Mouse (Mus musculus): ENCODE results near the gene Diexf. TPM values are rescaled to one million over a fixed set of nuclear protein-coding genes. Genes with fewer than 3 reads are reported as not detected.

Diexf gene
- polyA plus RNA-seq, 1 experiment: 13.0 TPM

DNA sequence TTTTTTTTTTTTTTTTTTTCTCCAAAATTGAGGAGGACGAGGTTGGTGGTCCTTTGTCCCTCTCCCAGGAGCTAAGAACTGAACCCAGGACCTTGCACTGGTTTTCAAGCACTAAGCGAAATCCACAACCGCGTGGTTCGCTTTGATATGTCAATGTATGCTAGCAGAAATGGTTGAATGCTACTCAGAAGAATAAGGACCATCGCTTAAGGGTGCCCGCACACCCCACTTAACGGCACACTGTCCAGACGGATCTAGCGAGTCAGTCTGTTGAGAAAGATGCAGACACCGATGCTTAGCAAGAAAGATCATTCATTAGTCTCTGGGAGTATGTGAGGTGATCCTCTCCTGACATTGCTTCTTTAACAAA, 369 bp upstream of the Diexf start:
- Histone ChIP-seq H3K27ac (ENCODE audit: insufficient read depth, low read depth, low read length) (no peak overlapping the region), H3K4me1 (ENCODE audit: control insufficient read depth, insufficient read depth, low read length) (peaks cover 8% of the 10 kb centered on the region; the same call in 1 of the 2 replicates), H3K36me3 (ENCODE audit: control insufficient read depth, insufficient read depth, low read length) (no peaks in the 10 kb centered on the region), H3K27me3 (replicated peaks; ENCODE audit: control insufficient read depth, insufficient read depth, low read length) (no peaks in the 10 kb centered on the region), H3K4me3 (ENCODE audit: insufficient read depth, low read depth, low read length) (peak overlapping the region; percentile 6; the same call in 1 of the 2 replicates)
- no peak for DNase-seq
- 31% methylated on average over 11 of the region's 11 CpGs for WGBS
- no peak for TF ChIP-seq CTCF (conservative IDR thresholded peaks at IDR 0.05; ENCODE audit: insufficient read depth, insufficient read length, low read depth, low read length)
- no peak for TF ChIP-seq POLR2A (IDR thresholded peaks at IDR 0.05; ENCODE audit: low read depth, low read length)

DNA sequence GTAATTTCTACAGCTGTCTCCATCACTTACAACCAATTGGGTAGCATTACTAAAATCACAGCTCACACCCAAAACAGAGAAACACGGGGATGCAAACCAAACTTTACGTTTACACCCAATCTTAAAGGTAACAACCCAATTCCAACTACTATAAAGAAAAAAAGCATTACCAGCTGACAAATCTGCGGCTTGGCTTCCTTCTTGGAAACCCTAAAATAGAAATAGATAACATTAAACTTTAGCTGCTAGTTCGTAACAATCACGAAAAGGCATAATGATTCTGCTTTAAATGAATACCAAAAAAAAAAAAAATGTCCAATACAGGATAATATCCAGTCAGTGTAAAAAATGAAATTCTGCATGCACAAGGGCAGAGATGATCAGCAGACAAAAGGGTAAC, 751 bp downstream of the Diexf start:
- 15% methylated on average over 5 of the region's 5 CpGs for WGBS
- Histone ChIP-seq H3K36me3 (ENCODE audit: control insufficient read depth, insufficient read depth, low read length) (no peaks in the 10 kb centered on the region), H3K4me1 (ENCODE audit: control insufficient read depth, insufficient read depth, low read length) (peaks cover 7% of the 10 kb centered on the region; the same call in 1 of the 2 replicates), H3K4me3 (ENCODE audit: insufficient read depth, low read depth, low read length) (peak overlapping the region; percentile 91), H3K27me3 (replicated peaks; ENCODE audit: control insufficient read depth, insufficient read depth, low read length) (no peaks in the 10 kb centered on the region), H3K27ac (ENCODE audit: insufficient read depth, low read depth, low read length) (no peak overlapping the region)
- DNase-seq: no peak
- TF ChIP-seq CTCF (conservative IDR thresholded peaks at IDR 0.05; ENCODE audit: insufficient read depth, insufficient read length, low read depth, low read length) (no peak), POLR2A (IDR thresholded peaks at IDR 0.05; ENCODE audit: low read depth, low read length) (no peak)

DNA sequence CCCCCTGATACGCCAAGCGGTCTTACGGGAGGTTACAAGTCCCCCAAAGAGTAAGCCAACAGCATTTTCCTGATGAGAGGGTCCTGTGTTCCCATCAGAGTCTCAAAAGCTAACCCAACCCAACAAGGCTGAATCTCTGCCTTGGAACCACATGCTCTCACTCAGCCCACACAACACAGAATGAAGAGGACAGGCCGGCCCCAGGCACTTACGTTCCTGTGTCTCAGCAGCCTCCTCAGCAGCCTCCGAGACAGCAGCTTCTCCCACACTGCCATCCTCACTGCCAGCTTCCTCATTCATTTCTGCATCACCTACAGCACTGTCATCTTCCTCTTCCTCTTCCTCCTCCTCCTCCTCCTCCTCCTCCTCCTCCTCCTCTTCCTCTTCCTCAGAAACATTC, 2.0 kb downstream of the Diexf start:
- WGBS: 90% methylated on average over 6 of the region's 6 CpGs
- H3K27me3 ChIP-seq (replicated peaks; ENCODE audit: control insufficient read depth, insufficient read depth, low read length): no peaks in the 10 kb centered on the region
- H3K36me3 ChIP-seq (ENCODE audit: control insufficient read depth, insufficient read depth, low read length): no peaks in the 10 kb centered on the region; the same call in 1 of the 2 replicates
- DNase-seq: no peak
- H3K27ac ChIP-seq (ENCODE audit: insufficient read depth, low read depth, low read length): no peak overlapping the region
- no peak for TF ChIP-seq CTCF (conservative IDR thresholded peaks at IDR 0.05; ENCODE audit: insufficient read depth, insufficient read length, low read depth, low read length)
- TF ChIP-seq POLR2A (IDR thresholded peaks at IDR 0.05; ENCODE audit: low read depth, low read length): no peak
- no peak overlapping the region for H3K4me3 ChIP-seq (ENCODE audit: insufficient read depth, low read depth, low read length)
- H3K4me1 ChIP-seq (ENCODE audit: control insufficient read depth, insufficient read depth, low read length): peaks cover 5% of the 10 kb centered on the region; the same call in 1 of the 2 replicates

DNA sequence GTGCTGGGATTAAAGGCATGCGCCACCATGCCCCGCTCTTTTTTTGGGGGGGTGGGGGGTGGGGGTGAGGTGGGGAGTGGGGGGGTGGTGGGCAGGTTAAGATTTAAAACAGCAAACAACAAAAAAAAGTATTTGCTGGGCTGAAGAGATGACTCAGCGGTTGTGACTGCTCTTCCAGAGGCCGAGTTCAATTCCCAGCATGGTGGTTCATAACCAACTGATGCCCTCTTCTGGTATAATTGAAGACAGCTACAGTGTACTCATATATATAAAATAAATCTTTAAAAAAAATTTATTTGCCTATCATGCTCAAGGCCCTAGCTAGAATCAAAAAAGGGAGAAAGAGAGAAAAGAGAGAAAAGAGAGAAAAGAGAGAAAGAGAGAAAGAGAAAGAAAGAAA, 4.2 kb downstream of the Diexf start:
- DNase-seq: no peak
- no peak overlapping the region for H3K27ac ChIP-seq (ENCODE audit: insufficient read depth, low read depth, low read length)
- H3K4me3 ChIP-seq (ENCODE audit: insufficient read depth, low read depth, low read length): no peak overlapping the region
- H3K36me3 ChIP-seq (ENCODE audit: control insufficient read depth, insufficient read depth, low read length): no peaks in the 10 kb centered on the region; the same call in none of the 2 replicates
- peaks cover 5% of the 10 kb centered on the region; the same call in 1 of the 2 replicates for H3K4me1 ChIP-seq (ENCODE audit: control insufficient read depth, insufficient read depth, low read length)
- WGBS: 73% methylated on average over 4 of the region's 4 CpGs
- no peaks in the 10 kb centered on the region for H3K27me3 ChIP-seq (replicated peaks; ENCODE audit: control insufficient read depth, insufficient read depth, low read length)
- 0 out of 2 replicates have a peak, but pooled peaks have one; percentile 15 for TF ChIP-seq CTCF (conservative IDR thresholded peaks at IDR 0.05; ENCODE audit: insufficient read depth, insufficient read length, low read depth, low read length)
- no peak for TF ChIP-seq POLR2A (IDR thresholded peaks at IDR 0.05; ENCODE audit: low read depth, low read length)

DNA sequence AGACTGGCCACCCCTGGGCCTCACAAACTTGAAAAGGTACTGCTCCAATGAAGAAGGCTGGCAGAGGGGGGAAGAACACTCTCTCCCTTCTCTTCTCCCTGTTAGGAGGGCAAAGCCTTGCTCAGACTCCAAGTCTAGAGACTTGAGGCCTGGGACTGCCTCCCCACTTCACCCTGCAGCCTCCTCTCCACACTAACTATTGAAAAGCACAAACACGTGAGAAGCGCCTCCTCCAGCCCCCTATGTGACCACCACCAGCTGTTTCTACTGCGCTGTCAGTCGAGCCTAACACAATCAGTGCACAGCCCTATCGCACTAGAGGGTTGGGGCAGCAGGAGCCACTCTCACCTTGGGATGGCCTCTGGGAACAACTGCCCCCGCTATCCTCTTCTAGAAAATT, 6.8 kb downstream of the Diexf start:
- 91% methylated on average over 6 of the region's 6 CpGs for WGBS
- peaks cover 2% of the 10 kb centered on the region for H3K36me3 ChIP-seq (ENCODE audit: control insufficient read depth, insufficient read depth, low read length)

DNA sequence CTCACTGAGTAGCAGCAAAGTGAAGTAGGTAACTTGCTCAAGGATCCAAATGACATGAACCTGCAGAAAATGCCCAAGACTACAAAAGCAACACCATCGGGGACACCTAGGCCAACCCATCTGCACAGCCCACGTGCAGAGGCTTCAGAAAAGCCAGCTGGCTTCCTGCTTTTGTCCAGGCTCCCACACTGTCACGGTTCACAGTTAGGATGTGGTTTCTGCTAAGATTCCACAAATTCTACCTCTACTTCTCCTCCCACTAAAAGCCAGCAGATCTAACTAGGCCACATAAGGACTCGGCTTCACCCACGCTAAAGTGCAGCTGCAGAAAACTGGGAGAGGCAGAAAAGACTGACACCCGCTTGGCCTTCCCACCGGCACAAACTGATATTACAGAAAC, 7.3 kb downstream of the Diexf start:
- no peaks in the 10 kb centered on the region for H3K27me3 ChIP-seq (replicated peaks; ENCODE audit: control insufficient read depth, insufficient read depth, low read length)
- no peaks in the 10 kb centered on the region for H3K4me1 ChIP-seq (ENCODE audit: control insufficient read depth, insufficient read depth, low read length)
- no peak for DNase-seq
- H3K4me3 ChIP-seq (ENCODE audit: insufficient read depth, low read depth, low read length): no peak overlapping the region
- H3K27ac ChIP-seq (ENCODE audit: insufficient read depth, low read depth, low read length): no peak overlapping the region
- peaks cover 3% of the 10 kb centered on the region for H3K36me3 ChIP-seq (ENCODE audit: control insufficient read depth, insufficient read depth, low read length)
- no peak for TF ChIP-seq CTCF (conservative IDR thresholded peaks at IDR 0.05; ENCODE audit: insufficient read depth, insufficient read length, low read depth, low read length)
- TF ChIP-seq POLR2A (IDR thresholded peaks at IDR 0.05; ENCODE audit: low read depth, low read length): no peak
- WGBS: 85% methylated on average over 7 of the region's 7 CpGs

More for the DNA sequence above, 6.8 kb downstream of the Diexf start:
- H3K4me1 ChIP-seq (ENCODE audit: control insufficient read depth, insufficient read depth, low read length): no peaks in the 10 kb centered on the region
- TF ChIP-seq CTCF (conservative IDR thresholded peaks at IDR 0.05; ENCODE audit: insufficient read depth, insufficient read length, low read depth, low read length) (no peak), POLR2A (IDR thresholded peaks at IDR 0.05; ENCODE audit: low read depth, low read length) (no peak)
- H3K27ac ChIP-seq (ENCODE audit: insufficient read depth, low read depth, low read length): no peak overlapping the region
- no peak for DNase-seq
- no peak overlapping the region for H3K4me3 ChIP-seq (ENCODE audit: insufficient read depth, low read depth, low read length)
- H3K27me3 ChIP-seq (replicated peaks; ENCODE audit: control insufficient read depth, insufficient read depth, low read length): no peaks in the 10 kb centered on the region

DNA sequence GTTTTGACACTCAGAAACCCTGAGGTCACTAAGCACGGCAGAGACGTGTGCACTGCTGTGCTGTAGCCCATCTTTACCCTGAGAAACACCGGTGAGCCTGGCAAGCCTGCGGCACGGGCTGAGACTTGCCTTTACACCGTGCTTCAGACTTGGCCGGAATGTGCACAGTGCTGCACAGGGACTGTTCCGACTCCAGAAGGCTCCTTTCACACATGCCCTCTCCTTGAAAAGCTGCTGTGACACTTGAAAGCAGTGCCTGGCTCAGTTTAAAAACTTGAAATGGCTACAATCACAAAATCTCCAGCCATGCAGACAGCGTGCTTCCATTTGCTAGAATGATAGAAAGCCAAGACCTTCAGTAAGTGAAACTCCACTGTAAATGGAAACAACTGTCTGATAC, 18.0 kb downstream of the Diexf start:
- no peak for DNase-seq
- H3K4me1 ChIP-seq (ENCODE audit: control insufficient read depth, insufficient read depth, low read length): no peaks in the 10 kb centered on the region
- WGBS: 96% methylated on average over 9 of the region's 9 CpGs
- H3K27ac ChIP-seq (ENCODE audit: insufficient read depth, low read depth, low read length): no peak overlapping the region
- TF ChIP-seq POLR2A (IDR thresholded peaks at IDR 0.05; ENCODE audit: low read depth, low read length) (no peak), CTCF (conservative IDR thresholded peaks at IDR 0.05; ENCODE audit: insufficient read depth, insufficient read length, low read depth, low read length) (no peak)
- no peak overlapping the region for H3K4me3 ChIP-seq (ENCODE audit: insufficient read depth, low read depth, low read length)
- H3K36me3 ChIP-seq (ENCODE audit: control insufficient read depth, insufficient read depth, low read length): peaks cover 2% of the 10 kb centered on the region; the same call in 1 of the 2 replicates
- H3K27me3 ChIP-seq (replicated peaks; ENCODE audit: control insufficient read depth, insufficient read depth, low read length): no peaks in the 10 kb centered on the region
